Mouse (Mus musculus) kidney, adult 2 months (tissue): ENCODE measurements around the gene Lgals3bp.

ENCODE experiments used
- CTCF ChIP-seq: fragments of 200-500 bp; conservative IDR thresholded peaks from 2 replicates; pipeline ENCODE4 v1.5.1; 2011; ENCODE audit warnings: low read depth, mild to moderate bottlenecking, control low read depth, low read length, moderate library complexity, mixed read lengths; ENCODE audit not compliant: insufficient read depth, insufficient read length
- POLR2A ChIP-seq: fragments of 200-500 bp; IDR thresholded peaks from one replicate; pipeline ENCODE4 v1.6.1; 2011; ENCODE audit warnings: low read depth, low read length, control low read depth

- TF ChIP-seq POLR2A = no peak
- TF ChIP-seq CTCF = no peak
Observed at GRCm38 (mm10) chr11:118349494-118349893, 52.4 kb downstream of the Lgals3bp start.
